Mouse (Mus musculus): ENCODE data around the gene Gm45783. TPM values are rescaled to one million over a fixed set of nuclear protein-coding genes. Genes with fewer than 3 reads are reported as not detected.

Gene Gm45783
- polyA plus RNA-seq (2014; fragmentation: Illumina TruSeq; extraction: RNeasy Lipid Tissue Mini Kit (QIAGEN cat#74804); ENCODE audit: low read depth, low replicate concordance) = 2.4 TPM

DNA sequence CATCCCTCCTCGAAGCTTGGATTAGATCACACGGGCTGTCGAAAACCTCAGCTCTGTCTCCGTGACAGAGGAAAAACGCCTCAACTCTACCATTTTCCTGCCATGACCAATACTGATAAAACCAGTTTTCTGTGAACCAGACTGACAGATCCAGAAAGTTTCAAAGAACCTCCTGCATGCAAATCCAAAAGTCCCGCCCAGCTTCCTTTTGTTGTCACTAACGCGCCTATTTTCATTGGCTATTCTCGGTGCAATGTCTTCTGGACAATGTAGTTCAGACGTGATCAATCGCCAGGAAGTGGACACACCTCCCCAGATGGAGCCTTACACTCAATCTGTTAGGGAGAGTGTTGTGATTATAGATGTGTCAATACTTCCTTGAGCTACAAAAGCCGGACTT is at the start of gene Gm45783:
Gene Gm45783 (minus strand): TSS at position 143 of the 400 bp plus-strand sequence.

GRCm38 (mm10) chr7:7399603-7400002 is 25.2 kb upstream of the Gm45783 start, which contains the start of gene Vmn2r31:
Vmn2r31 (minus strand) TSS chr7:7399703.

DNA sequence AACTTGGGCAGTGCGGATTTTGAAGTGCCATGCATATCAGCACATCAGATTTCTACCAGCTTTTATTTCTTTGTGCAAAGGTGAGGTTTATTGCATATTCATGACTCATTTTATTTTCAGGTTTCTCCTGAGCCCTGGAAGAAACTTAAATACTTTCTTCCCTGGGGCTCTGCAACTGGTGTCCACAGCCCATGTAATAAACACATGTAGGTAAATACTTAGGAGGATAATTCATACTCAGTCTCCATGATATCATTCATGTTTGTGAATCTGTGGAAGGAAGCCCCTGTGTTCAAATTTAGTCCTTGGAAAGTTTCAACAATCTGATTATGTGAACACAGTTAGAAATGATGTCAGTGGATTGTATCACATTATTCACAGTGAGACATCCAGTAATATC is 36.9 kb downstream of the Gm45783 start, which contains the start of gene Vmn2r30:
Gene Vmn2r30 (minus strand): TSS at position 101 of the 400 bp plus-strand sequence.

Other genes starting within 250 kb of the Gm45783 start
- gene Zfp773, start 237.8 kb downstream of the Gm45783 start, polyA plus RNA-seq (2014; fragmentation: Illumina TruSeq; extraction: RNeasy Lipid Tissue Mini Kit (QIAGEN cat#74804); ENCODE audit: low read depth, low replicate concordance) = 1.5 TPM
- 4.3 TPM for gene Zfp418, start 203.2 kb downstream of the Gm45783 start, polyA plus RNA-seq (2014; fragmentation: Illumina TruSeq; extraction: RNeasy Lipid Tissue Mini Kit (QIAGEN cat#74804); ENCODE audit: low read depth, low replicate concordance)
- gene Zfp772, start 164.6 kb downstream of the Gm45783 start, polyA plus RNA-seq (2014; fragmentation: Illumina TruSeq; extraction: RNeasy Lipid Tissue Mini Kit (QIAGEN cat#74804); ENCODE audit: low read depth, low replicate concordance) = 11.1 TPM
- 7.3 TPM for gene Vmn2r29, start 127.2 kb downstream of the Gm45783 start, polyA plus RNA-seq (2014; fragmentation: Illumina TruSeq; extraction: RNeasy Lipid Tissue Mini Kit (QIAGEN cat#74804); ENCODE audit: low read depth, low replicate concordance)
- gene Gm45844, start 96.3 kb downstream of the Gm45783 start, polyA plus RNA-seq (2014; fragmentation: Illumina TruSeq; extraction: RNeasy Lipid Tissue Mini Kit (QIAGEN cat#74804); ENCODE audit: low read depth, low replicate concordance) = 7.7 TPM
- gene Clcn4, start 73.7 kb downstream of the Gm45783 start, polyA plus RNA-seq (2014; fragmentation: Illumina TruSeq; extraction: RNeasy Lipid Tissue Mini Kit (QIAGEN cat#74804); ENCODE audit: low read depth, low replicate concordance) = 171 TPM
- gene Vmn2r30, start 37.0 kb downstream of the Gm45783 start, polyA plus RNA-seq (2014; fragmentation: Illumina TruSeq; extraction: RNeasy Lipid Tissue Mini Kit (QIAGEN cat#74804); ENCODE audit: low read depth, low replicate concordance) = 1.5 TPM
- gene Vmn2r31, start 25.1 kb upstream of the Gm45783 start, polyA plus RNA-seq (2014; fragmentation: Illumina TruSeq; extraction: RNeasy Lipid Tissue Mini Kit (QIAGEN cat#74804); ENCODE audit: low read depth, low replicate concordance) = not detected
- gene Vmn2r32, start 105.4 kb upstream of the Gm45783 start, polyA plus RNA-seq (2014; fragmentation: Illumina TruSeq; extraction: RNeasy Lipid Tissue Mini Kit (QIAGEN cat#74804); ENCODE audit: low read depth, low replicate concordance) = not detected
- gene Vmn2r33, start 192.2 kb upstream of the Gm45783 start, polyA plus RNA-seq (2014; fragmentation: Illumina TruSeq; extraction: RNeasy Lipid Tissue Mini Kit (QIAGEN cat#74804); ENCODE audit: low read depth, low replicate concordance) = not detected